Mouse (Mus musculus) thymus, postnatal 14 days (tissue): ENCODE results near the gene Lig3.

Experiments used
- DNase-seq: peaks from one replicate; pipeline ENCODE4 v3.0.0; 2021

The Lig3 gene

DNA sequence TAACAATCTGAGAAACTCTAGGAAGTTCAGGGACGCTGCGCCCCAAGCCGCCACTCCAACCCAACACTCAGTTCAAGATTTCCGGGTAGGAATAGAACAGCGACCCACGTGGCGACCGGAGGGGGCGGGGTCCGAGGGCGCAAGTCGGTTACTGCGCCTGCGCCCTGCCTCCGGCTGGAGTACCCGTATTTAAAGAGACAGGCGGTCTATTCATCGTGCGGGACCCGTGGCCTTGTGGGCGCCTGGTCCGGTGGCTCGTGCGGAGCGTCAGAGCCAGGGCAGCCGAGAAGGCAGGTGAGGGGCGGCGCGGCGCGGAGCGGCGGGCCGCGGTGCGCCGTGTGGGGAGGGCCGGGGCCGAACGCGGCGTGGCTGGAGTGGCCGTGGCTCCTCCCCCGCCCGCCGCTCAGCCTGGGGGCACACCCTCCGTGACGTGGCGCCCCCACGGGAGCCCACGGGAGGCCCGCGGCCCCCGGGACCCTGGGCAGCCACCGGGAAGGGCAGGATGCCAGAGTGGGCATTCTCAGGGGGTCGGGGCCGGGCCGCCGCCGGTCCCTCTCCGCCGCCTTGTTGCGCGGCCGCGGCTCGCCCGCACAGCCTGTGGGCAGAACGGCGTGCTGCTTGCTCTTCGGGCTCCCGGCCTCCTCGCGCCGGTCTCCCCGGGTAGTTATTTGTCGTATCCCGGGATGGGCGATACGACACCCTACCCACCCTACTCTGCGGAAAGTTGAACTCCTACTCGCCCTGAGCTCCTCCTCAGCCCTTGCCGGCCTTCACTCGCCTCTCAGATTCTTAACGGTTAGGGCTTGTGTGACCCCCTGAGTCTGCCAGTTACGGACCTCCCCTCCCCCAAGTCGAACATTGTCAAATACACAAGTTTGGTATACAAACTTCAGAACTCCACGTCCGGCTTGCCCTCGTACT, at the start of gene Lig3:
TSS of gene Lig3 (plus strand) at position 126 of the 921 bp plus-strand sequence.
- DNase-seq = peak; percentile 96

DNA sequence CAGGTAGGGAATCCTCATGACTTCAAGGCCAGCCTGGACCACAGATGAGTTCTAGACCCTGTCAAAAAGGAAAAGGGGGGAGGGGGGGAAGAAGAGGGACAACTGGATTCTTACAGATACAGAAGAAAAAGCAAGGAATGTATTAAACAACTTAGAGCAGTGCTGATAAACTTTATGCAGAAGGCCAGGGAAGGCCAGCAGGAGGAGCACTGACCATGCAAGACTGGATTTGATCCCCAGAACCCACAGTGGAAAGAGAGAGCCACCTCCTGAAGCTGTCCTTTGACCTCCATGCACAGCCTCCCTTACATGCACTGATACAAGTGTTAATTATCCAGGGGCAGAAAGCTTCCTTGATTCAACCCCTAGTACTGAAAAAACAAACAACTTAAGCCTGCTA, 46.7 kb upstream of the Lig3 start:
- DNase-seq = no peak

DNA sequence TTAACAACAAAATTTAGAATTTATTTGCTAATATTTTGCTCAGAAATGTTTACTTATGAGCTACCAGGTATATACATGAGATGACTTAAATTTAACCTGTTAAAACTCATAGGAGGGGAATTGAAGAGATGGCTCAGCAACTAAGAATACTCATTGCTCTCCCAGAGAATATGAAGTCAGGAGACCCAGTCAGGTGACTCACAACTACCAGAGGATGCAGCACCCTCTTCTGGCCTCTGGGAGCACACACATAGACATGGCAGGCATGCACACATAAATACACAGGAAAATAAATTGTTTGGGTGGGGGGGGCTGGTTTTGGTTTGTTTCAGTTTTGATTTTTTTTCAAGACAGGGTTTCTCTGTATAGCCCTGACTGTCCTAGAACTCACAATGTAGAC, 41.9 kb upstream of the Lig3 start:
- no peak for DNase-seq

DNA sequence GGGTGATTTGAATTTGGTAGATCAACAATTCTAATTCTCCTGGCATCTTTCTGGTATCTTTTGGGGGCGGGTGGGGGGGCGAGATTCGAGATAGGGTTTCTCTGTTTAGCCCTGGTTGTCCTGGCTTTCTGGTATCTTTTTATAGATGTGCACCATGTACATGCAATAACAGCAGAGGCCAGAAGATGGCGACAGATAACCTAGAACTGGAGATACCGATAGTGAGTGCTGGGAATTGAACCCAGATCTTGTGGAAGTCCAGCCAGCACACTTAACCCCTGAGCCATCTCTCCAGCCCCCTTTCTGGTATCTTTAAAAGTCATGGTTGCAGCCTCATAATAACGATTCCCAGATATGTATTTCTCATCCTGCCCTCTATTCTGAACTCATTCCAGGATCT, 34.8 kb upstream of the Lig3 start:
- DNase-seq = peak; percentile 67

DNA sequence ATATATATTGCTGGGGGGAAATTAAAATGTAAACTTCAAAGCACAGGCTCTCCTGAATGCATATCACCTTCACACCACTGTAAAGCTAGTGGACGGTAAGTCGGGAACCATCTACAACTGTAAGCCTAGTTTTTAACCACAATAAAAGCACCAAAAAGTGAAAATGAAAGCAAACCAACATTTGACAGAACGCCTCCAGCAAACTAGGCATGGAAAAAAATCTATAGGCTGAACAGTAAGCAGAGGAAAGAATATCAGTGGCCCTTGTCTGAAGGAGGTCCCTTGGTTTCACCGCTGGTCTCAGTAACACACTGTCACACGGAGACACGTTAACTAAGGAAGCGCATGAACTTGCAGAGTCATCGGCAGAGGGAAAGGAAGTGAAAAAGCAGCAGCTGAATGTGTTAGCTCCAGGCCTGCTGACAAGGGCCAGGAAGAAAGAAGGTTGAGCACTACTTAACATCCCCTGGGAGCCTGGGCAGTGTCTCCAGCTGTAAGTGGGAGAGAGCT, 34.0 kb upstream of the Lig3 start:
- peak; percentile 42 for DNase-seq

DNA sequence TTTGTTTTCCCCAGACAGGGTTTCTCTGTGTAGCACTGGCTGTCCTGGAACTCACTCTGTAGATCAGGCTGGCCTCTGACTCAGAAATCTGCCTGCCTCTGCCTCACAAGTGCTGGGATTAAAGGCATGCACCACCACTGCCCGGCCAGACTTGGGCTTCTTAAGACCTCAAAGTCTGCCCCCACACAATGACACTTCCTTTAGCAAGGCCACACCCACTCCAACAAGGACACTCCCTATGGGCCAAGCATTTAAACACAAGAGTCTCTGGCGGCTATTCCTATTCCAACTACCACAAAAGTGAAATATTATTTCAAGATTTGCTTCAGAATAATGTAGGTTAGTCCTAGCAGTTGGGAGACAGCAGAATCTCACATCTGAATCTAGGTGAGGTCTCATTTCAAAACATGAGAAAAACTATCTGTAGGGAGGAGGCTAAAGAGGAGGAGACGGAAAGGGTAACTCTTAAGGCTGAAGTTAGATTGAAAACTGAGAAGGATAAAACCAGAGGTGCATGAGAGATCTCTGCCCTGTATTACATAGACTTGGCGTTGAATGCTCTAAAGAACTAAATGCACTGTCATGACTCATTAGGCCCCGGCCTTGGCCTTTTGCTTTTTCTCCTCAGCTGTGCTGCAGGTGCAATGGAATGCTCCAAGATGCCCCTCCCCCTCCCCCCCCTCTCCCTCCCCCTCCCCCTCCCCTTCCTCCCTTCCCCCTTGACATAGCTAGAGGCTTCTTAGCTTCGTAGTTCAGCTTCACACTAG, 28.4 kb upstream of the Lig3 start:
- no peak for DNase-seq

DNA sequence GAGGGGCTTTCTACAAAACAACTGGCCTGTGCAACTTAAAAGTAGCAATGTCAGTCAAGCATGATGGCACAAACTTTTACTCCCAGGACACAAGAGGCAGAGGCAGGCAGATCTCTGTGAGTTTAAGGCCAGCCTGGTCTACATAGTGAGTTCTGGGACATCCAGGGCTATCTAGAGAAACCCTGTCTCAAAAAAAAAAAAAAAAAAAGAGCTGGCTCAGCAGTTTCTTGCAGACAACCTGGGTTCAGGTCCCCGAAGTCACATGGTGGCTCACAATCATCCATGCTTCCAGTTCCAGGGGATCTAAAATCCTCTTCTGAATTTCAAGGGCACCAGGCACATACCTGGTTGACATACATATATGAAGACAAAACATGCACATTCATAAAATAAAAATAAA, 25.0 kb upstream of the Lig3 start:
- no peak for DNase-seq

DNA sequence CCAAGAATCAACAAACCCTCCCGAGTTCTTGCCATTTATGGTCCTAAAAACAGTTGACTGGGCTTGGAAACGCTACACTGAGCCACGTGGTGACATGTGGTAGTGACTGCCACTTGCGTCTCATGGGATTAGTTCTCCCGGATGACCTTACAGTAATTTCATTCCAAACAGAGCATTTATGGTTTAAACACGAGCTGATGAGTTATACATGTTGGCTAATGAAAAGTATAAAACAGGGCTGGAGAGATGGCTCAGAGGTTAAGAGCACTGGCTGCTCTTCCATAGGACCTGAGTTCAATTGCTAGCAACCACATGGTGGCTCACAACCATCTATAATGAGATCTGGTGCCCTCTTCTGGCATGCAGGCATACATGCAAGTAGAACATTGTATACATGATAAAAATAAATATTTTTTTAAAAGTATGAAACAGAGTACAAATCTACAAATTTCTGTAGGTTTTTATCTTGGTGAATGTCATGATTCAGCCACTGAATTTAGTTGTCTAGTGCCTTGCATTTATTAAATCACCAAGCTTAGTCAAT, 18.6 kb upstream of the Lig3 start:
- peak; percentile 19 for DNase-seq

DNA sequence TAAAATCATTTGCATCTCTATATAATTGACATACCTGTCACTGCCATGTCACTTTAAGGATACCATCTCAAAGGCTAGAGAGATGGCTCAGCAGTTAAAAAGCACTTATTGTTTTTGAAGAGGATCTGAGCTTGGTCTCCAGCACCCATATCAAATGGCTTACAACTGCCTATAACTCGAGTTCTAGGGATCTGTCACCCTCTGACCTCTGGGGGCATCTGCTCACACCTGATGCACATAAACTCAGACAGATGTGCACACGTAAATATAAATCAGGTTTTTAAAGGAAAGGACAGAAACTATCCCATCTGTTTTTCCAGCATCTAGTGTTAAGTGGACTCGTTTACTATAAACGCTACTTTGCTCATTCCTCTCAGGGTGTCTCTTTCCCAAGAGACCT, 17.6 kb upstream of the Lig3 start:
- DNase-seq = peak; percentile 9

DNA sequence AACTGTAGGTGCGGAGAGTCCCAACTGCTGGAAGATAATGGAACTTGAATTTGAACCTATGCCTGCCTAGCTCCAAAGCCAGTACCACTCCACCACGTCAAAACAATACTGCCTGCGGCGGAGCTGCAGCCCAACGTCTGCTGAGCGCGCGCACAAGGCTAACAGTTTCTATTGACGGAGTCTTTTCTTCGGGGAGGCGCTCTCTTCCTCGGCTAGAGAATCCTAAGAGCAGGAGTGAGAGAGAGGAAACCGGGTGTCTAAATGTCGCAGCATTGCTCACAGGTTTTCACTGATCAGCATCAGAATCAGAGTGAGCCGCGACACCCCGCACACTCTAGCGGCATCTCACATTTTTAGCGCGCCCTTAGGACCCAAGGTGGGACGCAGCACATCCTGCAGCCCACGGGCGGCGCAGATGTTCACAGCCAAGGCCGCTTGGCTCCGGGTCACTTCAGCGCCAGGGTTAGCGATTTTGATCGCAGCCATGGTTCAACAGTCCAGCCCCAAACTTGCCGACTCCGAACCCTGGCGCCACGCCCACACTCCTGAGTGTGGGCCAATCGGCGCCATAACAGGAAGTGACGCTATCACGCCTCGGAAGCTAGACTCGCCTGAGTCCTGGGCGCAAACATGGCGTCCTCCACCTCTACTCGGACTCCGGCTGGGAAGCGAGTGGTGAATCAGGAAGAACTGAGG, 17.0 kb upstream of the Lig3 start, which contains the start of the genes Cct6b and Zfp830:
TSS of gene Cct6b (minus strand) at position 580 of the 696 bp plus-strand sequence.
TSS of gene Zfp830 (plus strand) at position 604 of the 696 bp plus-strand sequence.
- DNase-seq = peak; percentile 90

DNA sequence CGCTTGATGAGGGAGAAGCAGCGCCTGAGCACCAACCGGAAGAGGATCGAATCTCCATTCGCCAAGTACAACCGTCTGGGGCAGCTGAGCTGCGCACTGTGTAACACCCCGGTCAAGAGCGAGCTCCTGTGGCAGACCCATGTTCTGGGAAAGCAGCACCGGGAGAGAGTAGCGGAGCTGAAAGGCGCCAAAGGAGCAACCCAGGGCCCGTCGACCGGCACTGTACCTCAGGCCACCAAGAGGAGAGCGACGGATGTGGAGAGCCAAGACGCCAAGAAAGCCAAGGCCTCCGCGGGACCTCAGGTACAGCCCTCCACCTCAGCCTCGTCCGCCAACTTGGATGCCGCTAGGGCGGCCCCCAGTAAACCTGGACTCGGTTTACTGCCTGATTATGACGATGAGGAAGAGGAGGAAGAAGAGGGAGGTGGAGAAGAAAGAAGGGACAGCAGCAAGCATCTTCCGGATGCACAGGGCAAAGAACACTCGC, 16.4 kb upstream of the Lig3 start:
- DNase-seq = no peak

DNA sequence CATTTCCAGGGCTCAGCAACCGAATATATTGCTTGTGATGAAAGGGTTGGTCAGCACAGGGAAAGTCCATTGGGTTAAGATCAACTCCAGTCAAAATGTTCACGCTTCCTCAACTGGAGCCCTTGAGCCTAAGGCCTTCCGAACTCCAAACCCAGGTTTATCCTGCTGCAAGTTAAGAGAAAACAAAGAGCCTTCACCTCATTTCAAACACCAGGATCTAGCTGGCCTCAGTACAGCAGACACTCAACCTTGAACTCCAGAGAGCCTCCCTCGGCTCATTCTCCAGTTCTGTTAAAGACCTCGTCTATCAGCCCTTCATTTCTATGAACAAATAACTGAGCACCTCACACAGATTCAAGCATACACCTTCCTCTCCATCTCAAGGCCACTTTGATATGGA, 774 bp upstream of the Lig3 start:
- DNase-seq = no peak

DNA sequence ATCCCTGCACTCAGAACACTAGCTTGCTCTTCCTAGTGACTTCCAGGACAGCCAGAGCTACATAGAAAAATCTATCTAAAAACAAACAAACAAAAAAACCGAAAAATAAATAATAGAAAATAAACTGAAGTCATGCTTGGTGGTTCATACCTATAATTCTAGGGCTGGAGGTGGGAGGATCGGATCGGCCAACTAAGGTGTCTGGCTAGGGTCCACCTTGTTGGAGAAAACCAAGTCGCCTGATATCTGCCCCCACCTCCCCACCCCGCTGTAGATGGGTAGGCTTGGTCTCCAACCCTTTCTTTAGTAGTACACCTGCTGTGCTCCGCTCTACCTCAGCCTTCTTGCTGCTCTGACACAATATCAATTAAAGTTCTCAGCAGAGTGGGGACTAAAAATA, 1.3 kb downstream of the Lig3 start:
- no peak for DNase-seq

DNA sequence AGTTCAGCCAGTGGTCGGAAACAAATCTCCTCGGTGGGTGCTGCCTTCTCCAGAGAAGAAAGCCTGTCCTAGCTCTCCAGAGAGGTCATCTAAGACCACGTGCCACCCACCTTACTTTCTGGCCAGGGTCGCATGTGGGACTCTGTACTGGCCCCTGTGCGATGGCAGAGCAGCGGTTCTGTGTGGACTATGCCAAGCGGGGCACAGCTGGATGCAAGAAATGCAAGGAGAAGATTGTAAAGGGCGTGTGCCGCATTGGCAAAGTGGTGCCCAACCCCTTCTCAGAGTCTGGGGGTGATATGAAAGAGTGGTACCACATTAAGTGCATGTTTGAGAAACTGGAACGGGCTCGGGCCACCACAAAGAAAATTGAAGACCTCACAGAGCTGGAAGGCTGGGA, 2.5 kb downstream of the Lig3 start:
- DNase-seq = no peak

DNA sequence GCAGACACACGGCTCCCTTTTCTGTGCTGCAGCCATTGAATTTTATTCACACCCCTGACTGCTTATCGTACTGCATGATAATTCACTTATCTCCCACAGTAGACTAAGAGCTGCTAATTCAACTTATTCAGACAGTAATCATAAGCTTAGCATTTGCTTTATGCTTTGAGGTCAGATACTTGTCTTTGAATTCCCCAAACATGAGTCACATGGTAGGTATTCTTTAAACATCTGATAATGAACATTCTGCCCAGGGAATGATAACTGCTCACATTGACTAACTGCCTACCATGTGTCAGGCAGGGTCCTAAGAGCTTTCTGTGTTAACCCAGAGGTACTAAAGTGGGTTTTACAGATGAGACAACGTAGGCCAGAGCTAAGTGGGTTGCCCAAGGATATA, 25.7 kb downstream of the Lig3 start:
- no peak for DNase-seq

DNA sequence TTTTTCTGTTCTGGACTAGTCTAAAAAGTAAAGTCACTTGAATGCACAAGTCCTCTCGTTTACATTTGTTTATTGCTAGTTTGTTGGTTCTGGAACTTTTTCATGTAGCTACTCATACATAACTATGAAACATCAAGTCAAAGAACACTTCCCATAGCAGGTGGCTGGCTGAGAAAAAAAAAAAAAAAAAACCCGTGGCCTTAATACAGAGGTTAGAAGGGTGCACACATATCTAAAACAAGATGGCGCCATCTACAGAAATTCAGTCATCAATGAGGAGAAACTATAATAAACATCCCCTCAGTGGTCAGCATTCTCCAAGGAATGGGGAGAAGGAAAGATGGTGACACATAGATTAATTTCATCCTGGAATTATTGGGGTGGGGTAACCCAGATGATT, 26.5 kb downstream of the Lig3 start:
- no peak for DNase-seq

DNA sequence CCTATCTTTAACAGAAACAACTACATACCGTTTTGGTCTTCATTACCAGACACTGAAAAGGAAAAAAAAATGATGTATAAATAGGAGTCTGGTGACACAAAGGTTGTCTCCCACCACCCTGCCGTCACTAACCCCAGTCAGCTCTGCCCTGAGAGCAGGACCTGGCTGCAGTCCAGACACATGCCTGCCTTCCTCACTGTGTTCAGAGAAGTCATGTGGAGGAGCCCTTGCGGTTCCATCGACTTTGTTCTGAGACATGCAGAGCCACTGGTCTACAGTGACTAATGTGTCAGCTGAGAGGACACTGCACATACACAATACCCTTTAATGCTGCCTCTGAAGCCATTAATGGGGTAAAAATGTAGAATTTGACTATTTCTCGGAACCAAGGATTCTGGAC, 27.6 kb downstream of the Lig3 start:
- DNase-seq = no peak

DNA sequence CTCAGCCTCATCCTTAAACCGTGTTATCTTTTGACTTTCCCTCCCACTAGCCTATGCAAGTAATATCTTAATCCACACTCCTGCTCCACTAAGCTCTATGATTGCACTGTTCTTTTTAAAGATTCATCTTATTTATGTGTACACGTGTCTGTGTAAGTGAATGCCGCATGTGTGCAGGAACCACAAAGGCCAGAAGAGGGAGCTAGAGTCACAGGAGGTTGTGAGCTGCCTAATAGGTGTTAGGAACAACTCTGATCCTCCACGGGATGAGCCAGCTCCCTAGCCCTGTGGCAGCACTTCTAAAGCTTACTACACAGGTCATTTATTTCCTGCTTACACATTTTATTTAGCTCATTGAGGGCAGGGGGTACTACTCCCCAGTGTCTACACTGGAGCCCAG, 38.4 kb downstream of the Lig3 start:
- DNase-seq = peak; percentile 74

DNA sequence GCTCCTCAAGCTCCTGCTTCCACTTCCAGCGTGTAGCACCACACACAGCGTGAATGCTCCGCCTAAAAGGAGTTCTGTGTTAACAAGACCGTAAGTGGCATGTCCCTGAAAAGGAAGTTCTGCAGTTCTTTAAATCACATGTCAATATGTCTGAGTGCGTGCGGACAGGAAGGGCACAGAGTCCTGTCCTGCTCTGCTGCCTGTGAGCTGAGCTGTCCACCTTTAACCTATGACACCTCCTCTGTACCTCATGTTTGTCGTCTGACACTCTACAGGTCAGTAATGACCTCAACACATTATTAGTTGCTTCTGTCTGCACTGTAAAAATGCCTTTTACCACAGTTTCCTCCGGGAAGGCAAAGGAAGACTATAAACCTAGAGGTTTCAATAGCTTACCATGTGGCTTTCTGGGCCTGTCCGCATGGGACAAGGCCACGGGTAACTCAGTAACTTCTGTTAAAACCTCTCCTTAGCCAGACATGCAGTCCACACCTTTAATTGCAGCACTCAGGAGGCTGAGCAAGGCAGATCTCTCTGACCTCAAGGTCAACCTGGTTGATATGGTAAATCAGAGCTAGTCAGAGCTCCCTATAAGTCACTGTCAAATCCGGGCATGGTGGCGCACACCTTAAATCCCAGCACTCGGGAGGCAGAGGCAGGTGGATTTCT, 40.0 kb downstream of the Lig3 start:
- no peak for DNase-seq

DNA sequence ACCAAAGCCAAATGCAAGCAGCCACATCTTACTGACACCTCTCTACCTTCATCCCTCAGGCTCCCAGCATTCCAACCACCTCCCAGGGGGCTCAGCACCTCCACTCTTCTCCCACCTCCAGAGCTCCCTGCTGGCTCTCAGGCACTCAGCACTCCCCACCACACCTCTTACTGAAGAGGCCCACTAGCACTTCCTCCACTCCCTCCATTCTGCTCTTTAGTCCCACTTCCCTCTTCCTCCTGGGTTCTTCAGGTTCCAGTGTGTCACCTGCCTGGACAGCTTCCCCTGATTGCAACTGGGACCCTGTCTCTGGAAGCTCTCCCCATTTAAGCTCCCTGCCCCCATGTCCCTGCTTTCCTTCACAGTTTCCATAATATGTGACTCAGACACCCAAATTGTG, 45.9 kb downstream of the Lig3 start:
- DNase-seq = no peak

DNA sequence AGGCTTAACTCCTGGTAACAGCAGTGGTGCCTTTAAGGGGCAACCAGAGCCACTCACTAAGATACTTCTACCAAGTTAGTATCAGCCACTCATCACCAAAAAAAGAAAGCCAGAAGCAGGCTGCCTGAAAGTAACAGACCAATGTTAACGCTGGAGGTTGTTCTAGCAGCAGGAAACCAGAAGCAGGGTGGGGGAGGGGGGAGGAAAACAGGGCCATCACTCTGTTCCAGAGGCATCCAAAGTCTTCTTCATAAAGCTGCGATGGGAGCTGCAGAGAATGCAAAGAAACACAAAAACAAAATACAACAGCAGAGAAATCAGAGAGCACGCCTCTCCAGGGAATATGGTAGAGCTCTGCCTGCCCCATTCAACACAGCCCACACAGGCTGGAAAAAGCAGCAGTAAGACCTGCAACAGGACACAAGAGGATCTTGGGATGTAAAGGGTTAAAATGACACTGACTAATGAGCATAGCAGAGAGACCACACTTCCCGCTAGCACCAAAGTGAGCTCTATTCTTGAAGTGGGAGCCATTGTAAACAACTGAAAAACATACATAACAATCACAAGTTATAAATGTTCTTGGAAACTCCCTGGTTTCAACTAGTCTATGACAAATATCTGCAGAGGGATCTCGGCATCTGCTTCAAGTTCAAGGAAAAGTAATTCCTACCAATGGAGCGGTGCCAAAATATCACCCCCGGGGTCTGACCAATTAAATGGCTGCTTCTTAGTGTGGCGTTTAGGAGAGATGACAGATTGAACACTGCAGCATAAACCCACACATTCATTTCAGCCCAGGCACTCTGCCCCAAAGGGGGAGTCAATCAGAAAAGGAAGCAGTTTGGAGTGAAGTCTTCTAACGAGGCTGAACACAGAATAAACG, 50.3 kb downstream of the Lig3 start:
- DNase-seq = no peak
